Mouse (Mus musculus): ENCODE measurements at regions not wholly inside any gene's neighbourhood (a gene's known extent, or its start where the extent isn't known, plus 50 kb on each side); places are given as distances from the start of the nearest gene placed in this dataset.

- intact Hi-C loops (cut with DNase I): no loop called here
- peak; percentile 37 for DNase-seq
Measured at GRCm38 (mm10) chr6:127337398-127337871, 109.2 kb upstream of the Parp11 start.

- intact Hi-C loops (cut with DNase I): no loop called here
- no peak for DNase-seq
Measured at GRCm38 (mm10) chr6:127338412-127338811, 108.2 kb upstream of the Parp11 start.

GRCm38 (mm10) chr6:127341604-127342003 lies 105.0 kb upstream of the Parp11 start:
- no peak for DNase-seq
- intact Hi-C loops (cut with DNase I): no loop called here

- intact Hi-C loops (cut with DNase I): no loop called here
- no peak for DNase-seq
Measured at GRCm38 (mm10) chr6:127348770-127349409, 97.8 kb upstream of the Parp11 start.

- DNase-seq: no peak
- intact Hi-C loops (cut with DNase I): no loop called here
Measured at GRCm38 (mm10) chr6:127349479-127350110, 97.0 kb upstream of the Parp11 start.

- intact Hi-C loops (cut with DNase I): no loop called here
- DNase-seq: no peak
Measured at GRCm38 (mm10) chr6:127351691-127352090, 94.9 kb upstream of the Parp11 start.

GRCm38 (mm10) chr6:127355112-127355511 lies 91.5 kb upstream of the Parp11 start:
- intact Hi-C loops (cut with DNase I): no loop called here

GRCm38 (mm10) chr6:127356442-127356841 lies 90.2 kb upstream of the Parp11 start:
- DNase-seq: no peak
- intact Hi-C loops (cut with DNase I): no loop called here

More at GRCm38 (mm10) chr6:127355112-127355511, 91.5 kb upstream of the Parp11 start:
- no peak for DNase-seq

GRCm38 (mm10) chr6:127358805-127359204 lies 87.8 kb upstream of the Parp11 start:
- DNase-seq: no peak
- intact Hi-C loops (cut with DNase I): loop anchor here (2.0 kb wide), 1 partner anchor 212 kb away; no protein-coding TSS in a partner anchor

- DNase-seq: peak; percentile 81
- intact Hi-C loops (cut with DNase I): loop anchor here (2.0 kb wide), 1 partner anchor 213 kb away; no protein-coding TSS in a partner anchor
Measured at GRCm38 (mm10) chr6:127359391-127359874, 87.2 kb upstream of the Parp11 start.

GRCm38 (mm10) chr6:127362166-127362565 lies 84.5 kb upstream of the Parp11 start:
- no peak for DNase-seq
- intact Hi-C loops (cut with DNase I): no loop called here

GRCm38 (mm10) chr6:127362966-127363752 lies 83.5 kb upstream of the Parp11 start:
- peak; percentile 93 for DNase-seq
- intact Hi-C loops (cut with DNase I): no loop called here

GRCm38 (mm10) chr6:127363871-127364590 lies 82.6 kb upstream of the Parp11 start:
- intact Hi-C loops (cut with DNase I): no loop called here
- DNase-seq: no peak

GRCm38 (mm10) chr6:127364591-127365187 lies 82.0 kb upstream of the Parp11 start:
- no peak for DNase-seq
- intact Hi-C loops (cut with DNase I): no loop called here

GRCm38 (mm10) chr6:127365246-127365645 lies 81.4 kb upstream of the Parp11 start:
- intact Hi-C loops (cut with DNase I): no loop called here
- DNase-seq: no peak

GRCm38 (mm10) chr6:127365651-127366050 lies 81.0 kb upstream of the Parp11 start:
- intact Hi-C loops (cut with DNase I): no loop called here
- no peak for DNase-seq

- intact Hi-C loops (cut with DNase I): no loop called here
- DNase-seq: no peak
Measured at GRCm38 (mm10) chr6:127373052-127373451, 73.6 kb upstream of the Parp11 start.

- intact Hi-C loops (cut with DNase I): no loop called here
- no peak for DNase-seq
Measured at GRCm38 (mm10) chr6:127373797-127374463, 72.7 kb upstream of the Parp11 start.

- DNase-seq: peak; percentile 67
- intact Hi-C loops (cut with DNase I): loop anchor here (5.0 kb wide), 1 partner anchor 68 kb away; no protein-coding TSS in a partner anchor
Measured at GRCm38 (mm10) chr6:127374464-127375143, 72.0 kb upstream of the Parp11 start.

Data from left cerebral cortex, postnatal 4 days (tissue).